Mouse (Mus musculus) forebrain, embryonic 10.5 days (tissue): ENCODE measurements at regions not wholly inside any gene's neighbourhood (a gene's known extent, or its start where the extent isn't known, plus 50 kb on each side); places are given as distances from the start of the nearest gene placed in this dataset.

Source experiments
- DNase-seq: peaks from one replicate; pipeline ENCODE4 v3.0.0-alpha.2; 2017; ENCODE audit warnings: low spot score; ENCODE audit errors: extremely low spot score
- H3K27ac ChIP-seq: fragments of 300-500 bp; sonication (generic); 2 replicates; pipeline ENCODE4 v1.5.1; 2016; ENCODE audit warnings: mild to moderate bottlenecking
- H3K27me3 ChIP-seq: fragments of 300-500 bp; sonication (generic); 2 replicates; pipeline ENCODE4 v1.6.1; 2016; ENCODE audit warnings: mild to moderate bottlenecking; ENCODE audit not compliant: poor library complexity, severe bottlenecking
- H3K36me3 ChIP-seq: fragments of 300-500 bp; sonication (generic); replicated peaks from 2 replicates; pipeline ENCODE4 v1.6.1; 2016; ENCODE audit warnings: mild to moderate bottlenecking, moderate library complexity
- H3K4me1 ChIP-seq: fragments of 300-500 bp; sonication (generic); 2 replicates; pipeline ENCODE4 v1.6.1; 2016
- H3K4me3 ChIP-seq: fragments of 300-500 bp; sonication (generic); 2 replicates; pipeline ENCODE4 v1.5.1; 2016; ENCODE audit warnings: mild to moderate bottlenecking, moderate library complexity
- H3K9me3 ChIP-seq: fragments of 300-500 bp; sonication (generic); 2 replicates; pipeline ENCODE4 v1.6.1; 2016; ENCODE audit warnings: mild to moderate bottlenecking, moderate library complexity
- WGBS: fragments of 180-500 bp; shearing (Covaris S2); methylation state at CpG from one replicate; pipeline ENCODE4 v1.1.7; 2016; 5-methylcytosine and 5-hydroxymethylcytosine counted together

DNA sequence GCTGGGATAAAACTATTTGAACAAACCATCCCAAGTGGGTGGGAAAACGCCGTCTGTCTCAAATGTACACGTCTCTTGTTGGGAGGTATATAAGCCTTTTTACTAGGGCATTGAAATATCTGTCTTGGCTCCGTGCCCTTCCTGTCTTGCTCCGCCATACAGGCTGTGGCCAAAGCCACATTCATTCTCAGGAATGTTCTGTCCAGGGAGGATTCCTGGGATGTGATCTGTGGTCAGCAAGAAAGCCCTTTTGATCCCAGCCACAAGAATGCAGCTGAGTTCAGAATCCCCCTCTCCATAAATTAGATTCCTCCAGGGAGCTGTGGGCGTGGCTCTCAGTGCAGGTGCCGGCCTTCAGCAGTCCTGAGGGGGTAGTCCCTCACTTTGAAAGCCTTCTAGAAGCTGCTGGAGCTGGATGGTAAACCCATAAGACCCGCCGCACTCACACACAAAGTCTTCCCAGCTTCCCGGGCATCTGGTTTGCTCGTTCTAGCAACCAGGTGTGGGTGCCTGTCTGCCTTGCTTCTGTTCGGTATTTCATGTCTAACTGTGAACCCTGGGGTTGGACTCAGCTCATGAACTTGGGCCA is 125.6 kb upstream of the Cdkn3 start:
- no peak for DNase-seq
- Histone ChIP-seq H3K9me3 (no peaks in the 10 kb centered on the region), H3K27ac (no peak overlapping the region), H3K4me3 (no peak overlapping the region), H3K27me3 (peaks cover 90% of the 10 kb centered on the region), H3K36me3 (no peaks in the 10 kb centered on the region), H3K4me1 (peaks cover 16% of the 10 kb centered on the region)
- WGBS = 70% methylated on average over 12 of the region's 12 CpGs

DNA sequence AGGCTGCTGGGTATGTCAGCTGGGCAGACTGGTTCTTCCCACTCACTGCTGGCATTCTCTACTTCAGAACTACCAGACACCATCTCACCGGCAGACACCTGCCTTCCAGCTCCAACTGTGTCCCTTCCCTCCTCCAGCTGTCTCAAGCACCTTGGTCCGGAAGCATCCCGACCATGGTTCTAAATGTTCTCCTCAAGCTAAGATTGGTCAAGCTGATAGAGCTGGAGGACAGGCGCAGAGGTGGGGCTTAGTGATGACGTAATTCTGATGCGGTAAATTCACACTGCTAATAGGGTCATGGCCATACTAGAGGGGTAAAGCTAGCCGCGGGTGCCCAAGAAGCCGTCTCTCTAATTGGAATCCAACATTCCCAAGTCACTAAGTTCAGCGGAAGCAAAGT is 126.1 kb upstream of the Cdkn3 start:
- WGBS = 90% methylated on average over 10 of the region's 10 CpGs
- H3K27me3 ChIP-seq = peaks cover 86% of the 10 kb centered on the region
- no peak overlapping the region for H3K4me3 ChIP-seq

DNA sequence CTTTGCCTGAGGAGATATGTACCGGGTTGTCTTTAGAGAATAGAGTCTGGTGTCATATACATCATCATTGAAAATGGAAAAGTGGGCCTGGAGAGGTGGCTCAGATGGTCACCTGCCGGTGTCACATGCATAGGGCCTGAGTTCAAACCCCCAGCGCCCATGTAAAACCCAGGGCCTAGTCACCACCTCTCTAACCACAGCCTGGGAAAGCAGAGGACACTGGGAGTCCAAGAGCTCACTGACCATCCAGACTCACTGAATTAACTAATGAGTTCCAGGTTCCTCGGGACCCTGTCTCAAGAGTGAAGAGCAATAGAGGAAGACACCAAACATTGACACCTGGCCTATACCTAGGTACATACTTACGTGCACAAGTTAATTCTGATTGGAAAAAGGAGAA is 132.7 kb upstream of the Cdkn3 start:
- WGBS = 94% methylated on average over 5 of the region's 5 CpGs
- DNase-seq = no peak
- peaks cover 2% of the 10 kb centered on the region; the same call in 1 of the 2 replicates for H3K4me1 ChIP-seq
- no peaks in the 10 kb centered on the region for H3K36me3 ChIP-seq
- H3K9me3 ChIP-seq = no peaks in the 10 kb centered on the region
- H3K27me3 ChIP-seq = peaks cover 63% of the 10 kb centered on the region
- H3K27ac ChIP-seq = no peak overlapping the region
- H3K4me3 ChIP-seq = no peak overlapping the region

More for the DNA sequence above, 126.1 kb upstream of the Cdkn3 start:
- Histone ChIP-seq H3K9me3 (no peaks in the 10 kb centered on the region), H3K4me1 (peaks cover 11% of the 10 kb centered on the region), H3K36me3 (no peaks in the 10 kb centered on the region), H3K27ac (no peak overlapping the region)
- no peak for DNase-seq

DNA sequence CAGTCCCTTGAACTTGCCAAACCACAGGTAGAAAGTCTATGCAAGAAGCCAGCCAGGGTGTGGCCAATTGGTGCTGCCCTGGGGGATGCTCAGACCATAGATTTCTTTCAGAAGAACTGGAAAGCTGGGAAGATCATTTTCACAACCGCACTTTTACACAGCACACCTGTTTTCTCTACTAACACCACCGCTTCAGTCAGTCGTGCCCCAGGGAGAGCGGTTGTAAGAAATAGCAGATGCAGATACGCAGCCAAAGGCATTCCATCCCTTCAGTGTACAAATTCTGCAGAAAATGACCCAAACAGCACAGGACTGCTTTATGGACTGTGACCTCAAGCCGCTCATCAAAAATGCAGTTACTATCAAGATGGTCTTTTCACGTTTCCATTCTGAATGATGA is 134.6 kb upstream of the Cdkn3 start:
- 87% methylated on average over 7 of the region's 7 CpGs for WGBS
- Histone ChIP-seq H3K27me3 (peaks cover 44% of the 10 kb centered on the region), H3K27ac (no peak overlapping the region), H3K36me3 (no peaks in the 10 kb centered on the region), H3K9me3 (no peaks in the 10 kb centered on the region), H3K4me3 (no peak overlapping the region), H3K4me1 (peaks cover 2% of the 10 kb centered on the region; the same call in 1 of the 2 replicates)
- DNase-seq = no peak

DNA sequence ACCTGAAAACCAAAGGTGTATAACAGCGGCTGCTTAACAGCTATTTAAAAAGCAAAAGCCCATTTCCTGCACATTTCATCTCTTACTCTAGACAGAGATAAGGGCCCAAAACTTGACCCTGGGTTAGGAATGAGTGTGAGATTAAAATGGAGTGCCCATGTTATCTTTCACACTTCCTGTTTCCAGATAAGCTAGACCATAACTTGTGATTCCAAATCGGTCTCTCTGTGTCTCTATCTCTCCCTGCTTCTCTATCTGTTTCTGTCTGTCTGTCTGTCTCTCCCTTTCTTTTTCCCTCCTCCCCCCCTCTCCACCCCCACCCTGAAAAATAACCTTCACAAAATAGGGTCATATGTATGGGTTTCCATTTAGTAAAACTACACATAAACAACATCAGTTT is 136.7 kb upstream of the Cdkn3 start:
- H3K36me3 ChIP-seq = no peaks in the 10 kb centered on the region
- H3K4me3 ChIP-seq = no peak overlapping the region
- no peak overlapping the region for H3K27ac ChIP-seq
- peaks cover 2% of the 10 kb centered on the region; the same call in 1 of the 2 replicates for H3K4me1 ChIP-seq
- H3K9me3 ChIP-seq = no peaks in the 10 kb centered on the region
- DNase-seq = no peak
- peaks cover 37% of the 10 kb centered on the region for H3K27me3 ChIP-seq
- WGBS = 87% methylated on average over 2 of the region's 2 CpGs

DNA sequence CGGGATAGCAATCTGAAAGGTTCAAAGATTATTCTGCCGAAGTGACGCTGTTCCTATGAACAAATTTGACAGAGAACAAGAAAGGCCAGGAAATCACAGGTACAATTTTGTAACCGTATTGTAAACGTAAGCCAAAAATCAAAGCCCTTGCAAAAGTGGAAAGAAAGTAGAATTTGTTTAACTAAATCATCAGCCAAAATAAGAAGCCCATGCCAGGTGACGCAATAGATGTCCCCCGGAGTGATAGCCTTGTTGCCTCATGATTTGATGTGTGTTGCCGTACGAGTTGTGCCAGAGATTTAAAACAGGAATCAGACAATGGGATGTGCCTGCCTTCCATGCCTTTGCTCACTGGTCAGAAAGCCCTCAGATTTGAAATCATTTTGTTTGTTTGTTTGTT is 144.3 kb upstream of the Cdkn3 start:
- H3K9me3 ChIP-seq = no peaks in the 10 kb centered on the region
- H3K27me3 ChIP-seq = peaks cover 28% of the 10 kb centered on the region
- WGBS = 87% methylated on average over 9 of the region's 9 CpGs
- DNase-seq = peak; percentile 1
- no peaks in the 10 kb centered on the region for H3K36me3 ChIP-seq
- H3K27ac ChIP-seq = no peak overlapping the region
- no peak overlapping the region for H3K4me3 ChIP-seq
- no peaks in the 10 kb centered on the region for H3K4me1 ChIP-seq

DNA sequence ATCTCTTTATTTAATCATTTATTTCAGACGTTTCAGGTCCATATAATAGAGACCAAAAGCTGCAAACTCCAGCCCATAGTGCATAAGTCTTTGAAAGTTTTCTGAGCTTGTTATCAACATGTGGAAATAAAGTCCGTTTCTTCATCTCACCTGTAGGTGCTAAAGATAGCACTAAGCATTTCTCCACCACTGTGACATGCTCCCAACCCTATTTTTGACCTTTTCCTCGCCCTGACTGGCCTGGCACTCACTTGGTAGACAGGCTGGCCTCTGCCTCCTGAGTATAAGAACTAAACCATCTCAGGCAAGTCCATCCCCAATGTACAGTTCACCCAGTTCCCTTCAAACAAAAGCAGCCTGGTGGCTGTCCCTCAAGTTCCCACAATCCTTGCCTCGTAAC is 145.4 kb upstream of the Cdkn3 start:
- Histone ChIP-seq H3K4me1 (peaks cover 9% of the 10 kb centered on the region), H3K9me3 (no peaks in the 10 kb centered on the region), H3K27me3 (peaks cover 31% of the 10 kb centered on the region), H3K36me3 (no peaks in the 10 kb centered on the region), H3K4me3 (no peak overlapping the region), H3K27ac (no peak overlapping the region)
- peak; percentile 3 for DNase-seq
- WGBS = 79% methylated on average over 4 of the region's 4 CpGs

DNA sequence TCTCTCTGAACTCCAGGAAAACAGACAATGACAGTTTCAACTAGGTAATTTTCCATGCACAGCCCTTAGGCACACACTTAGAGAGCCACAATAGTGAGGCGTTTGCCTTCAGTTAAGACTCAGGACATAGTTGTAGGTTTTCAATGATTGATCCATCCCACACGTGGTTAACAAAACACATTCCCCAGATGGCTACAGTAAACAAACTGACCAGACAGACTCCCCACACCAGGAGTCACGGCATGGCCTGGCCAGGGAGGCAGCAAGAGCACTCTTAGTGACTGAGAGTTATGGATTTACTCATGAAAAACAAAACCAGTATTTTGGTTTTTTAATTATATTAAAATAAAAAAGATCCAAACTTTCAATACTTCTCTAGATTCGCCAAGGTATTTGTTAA is 146.6 kb upstream of the Cdkn3 start:
- H3K4me3 ChIP-seq = no peak overlapping the region
- H3K4me1 ChIP-seq = peaks cover 11% of the 10 kb centered on the region
- peak; percentile 8 for DNase-seq
- H3K27me3 ChIP-seq = peaks cover 31% of the 10 kb centered on the region
- H3K36me3 ChIP-seq = no peaks in the 10 kb centered on the region
- no peak overlapping the region for H3K27ac ChIP-seq
- WGBS = 57% methylated on average over 4 of the region's 4 CpGs
- no peaks in the 10 kb centered on the region for H3K9me3 ChIP-seq

DNA sequence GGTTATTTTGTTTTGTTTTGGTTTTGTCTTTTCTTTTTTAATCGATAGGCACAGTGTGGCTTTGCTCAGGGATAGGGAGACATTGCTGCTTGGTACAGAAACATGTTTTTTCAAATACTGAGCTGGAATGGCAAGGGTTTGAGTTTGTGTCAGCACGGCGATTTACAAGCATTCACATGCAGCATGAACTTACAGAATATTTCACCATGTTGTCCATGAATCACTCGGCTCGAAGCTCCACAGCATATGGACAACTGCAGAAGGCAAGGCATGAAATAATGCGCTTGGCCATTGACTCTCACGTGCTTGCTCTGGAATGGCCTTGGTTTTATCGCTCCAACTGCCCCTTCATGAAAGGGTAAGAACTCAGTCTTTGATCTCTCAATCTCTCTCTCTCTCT is 147.1 kb upstream of the Cdkn3 start:
- DNase-seq = peak; percentile 11
- H3K4me3 ChIP-seq = no peak overlapping the region
- peaks cover 11% of the 10 kb centered on the region for H3K4me1 ChIP-seq
- WGBS = 93% methylated on average over 8 of the region's 8 CpGs
- H3K27me3 ChIP-seq = peaks cover 37% of the 10 kb centered on the region
- no peaks in the 10 kb centered on the region for H3K36me3 ChIP-seq
- H3K27ac ChIP-seq = no peak overlapping the region
- no peaks in the 10 kb centered on the region; the same call in 1 of the 2 replicates for H3K9me3 ChIP-seq

DNA sequence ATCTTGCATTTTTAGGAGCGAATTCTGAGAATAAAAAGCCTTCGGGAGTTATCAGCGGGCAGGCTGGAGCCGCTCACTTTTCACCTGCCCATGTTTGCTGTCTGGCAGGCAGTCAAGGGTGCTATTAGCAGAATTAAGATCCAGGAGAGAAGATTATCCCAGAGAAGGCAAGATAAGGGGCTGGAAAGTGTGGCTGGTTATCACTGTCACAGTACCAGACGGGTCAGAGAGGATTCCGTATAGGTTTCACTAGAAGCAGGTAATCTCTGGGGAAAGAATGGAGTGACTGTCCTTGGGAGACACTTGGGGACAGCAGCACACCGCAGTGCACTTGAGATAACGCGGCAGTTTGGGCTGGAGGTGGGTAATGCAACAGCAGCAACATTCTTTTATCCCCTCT is 147.8 kb upstream of the Cdkn3 start:
- peaks cover 43% of the 10 kb centered on the region for H3K27me3 ChIP-seq
- H3K9me3 ChIP-seq = no peaks in the 10 kb centered on the region; the same call in 1 of the 2 replicates
- no peak overlapping the region for H3K27ac ChIP-seq
- WGBS = 75% methylated on average over 9 of the region's 9 CpGs
- H3K4me3 ChIP-seq = no peak overlapping the region
- peak; percentile 10 for DNase-seq
- no peaks in the 10 kb centered on the region for H3K36me3 ChIP-seq
- peaks cover 11% of the 10 kb centered on the region for H3K4me1 ChIP-seq

DNA sequence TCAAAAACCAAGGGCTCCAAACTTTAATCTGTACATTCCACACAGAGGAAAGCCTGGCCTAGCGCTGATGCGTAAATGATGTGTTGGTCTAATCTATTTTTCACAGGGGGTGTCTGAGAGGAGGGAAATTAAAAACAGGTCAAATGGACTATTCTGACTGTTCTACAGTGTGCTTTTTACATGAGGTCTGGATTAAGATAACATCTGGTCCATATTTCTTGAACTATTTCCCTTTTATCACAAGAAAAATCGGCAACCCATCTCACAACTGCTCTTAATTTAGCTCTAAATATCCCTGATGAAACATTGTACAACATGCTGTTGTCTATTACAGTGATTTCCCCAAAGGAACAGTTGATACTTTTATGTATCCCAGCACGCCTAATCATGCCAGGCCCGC is 149.4 kb upstream of the Cdkn3 start:
- 81% methylated on average over 5 of the region's 5 CpGs for WGBS
- H3K27ac ChIP-seq = no peak overlapping the region
- DNase-seq = peak; percentile 8
- H3K36me3 ChIP-seq = no peaks in the 10 kb centered on the region
- peaks cover 18% of the 10 kb centered on the region for H3K4me1 ChIP-seq
- H3K27me3 ChIP-seq = peaks cover 60% of the 10 kb centered on the region
- no peaks in the 10 kb centered on the region; the same call in 1 of the 2 replicates for H3K9me3 ChIP-seq
- H3K4me3 ChIP-seq = no peak overlapping the region

DNA sequence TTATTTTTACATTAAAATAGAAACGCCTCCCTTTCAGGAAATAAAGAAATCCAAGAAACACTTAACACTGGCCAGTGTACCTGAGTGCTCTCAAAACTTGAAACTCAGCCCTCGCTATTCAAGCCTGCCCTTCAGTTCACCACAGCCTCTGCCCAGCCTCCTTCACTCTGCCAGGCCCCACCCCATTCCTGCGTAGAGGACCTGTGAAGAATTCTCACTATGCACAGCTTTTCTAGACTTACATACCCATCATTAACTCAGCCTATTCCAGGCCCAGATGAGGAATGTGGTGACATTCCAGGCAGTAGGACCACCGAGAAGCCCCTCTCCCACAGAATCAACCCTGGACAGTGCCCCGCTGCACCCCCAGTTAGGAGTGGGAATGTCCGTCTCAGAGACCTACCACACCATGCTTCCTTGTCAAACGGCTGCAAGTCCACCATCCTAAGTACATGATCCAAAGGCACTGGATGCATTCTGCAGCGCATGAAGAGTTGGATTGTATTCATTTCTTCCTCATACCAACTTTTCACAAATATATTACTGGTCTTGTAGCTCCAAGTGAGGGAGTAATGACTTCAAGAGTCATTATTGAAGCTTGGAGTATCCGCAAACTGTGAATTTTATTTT is 150.0 kb upstream of the Cdkn3 start:
- no peak overlapping the region for H3K27ac ChIP-seq
- H3K27me3 ChIP-seq = peaks cover 59% of the 10 kb centered on the region
- no peak overlapping the region for H3K4me3 ChIP-seq
- no peaks in the 10 kb centered on the region for H3K36me3 ChIP-seq
- WGBS = 81% methylated on average over 9 of the region's 9 CpGs
- peaks cover 24% of the 10 kb centered on the region for H3K4me1 ChIP-seq
- DNase-seq = peak; percentile 13
- no peaks in the 10 kb centered on the region; the same call in 1 of the 2 replicates for H3K9me3 ChIP-seq

DNA sequence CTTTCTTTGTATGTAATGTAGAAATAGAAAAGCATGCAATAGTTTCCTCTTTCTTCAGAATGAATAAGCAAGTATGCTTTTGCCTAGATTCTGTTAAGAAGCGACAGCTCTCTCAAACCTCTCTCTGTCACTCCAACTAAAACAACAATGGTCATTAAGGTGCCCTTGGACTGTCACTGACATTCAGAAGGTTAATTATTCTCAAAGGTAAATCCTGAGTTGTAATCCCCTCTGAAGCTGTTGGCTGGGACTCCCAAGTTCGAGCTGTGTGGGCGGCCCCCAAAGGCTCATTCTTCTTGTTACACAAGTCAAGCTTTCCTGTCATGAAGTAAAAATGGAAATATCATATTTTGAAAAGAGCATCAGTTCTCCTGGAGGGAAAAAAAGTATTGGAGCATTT is 153.6 kb upstream of the Cdkn3 start:
- peak; percentile 13 for DNase-seq
- 75% methylated on average over 3 of the region's 3 CpGs for WGBS
- no peak overlapping the region for H3K4me3 ChIP-seq

More for the DNA sequence above, 153.6 kb upstream of the Cdkn3 start:
- Histone ChIP-seq H3K4me1 (peaks cover 45% of the 10 kb centered on the region), H3K9me3 (no peaks in the 10 kb centered on the region; the same call in 1 of the 2 replicates), H3K36me3 (no peaks in the 10 kb centered on the region), H3K27me3 (peaks cover 69% of the 10 kb centered on the region), H3K27ac (no peak overlapping the region)
